Comparison of ENCODE assay signal across 9 mouse cellular contexts in genomic region chr2:18799265-18799965, GRCm38 (mm10).
DNase-seq lines count a peak whose midpoint lies in the region; ATAC-seq and TF ChIP-seq lines count a peak whose summit lies in the region.
"Had no signal": no experiment of that assay in that cellular context is flagged by ENCODE, and none has a peak within 500 bp of the region (broad histone marks: within the 10 kb centered on the region; RNA-seq: fewer than 3 reads in every experiment).

No protein-coding gene starts in this region.

- peaks cover 8% of the 10 kb centered on the region for H3K4me1 ChIP-seq in kidney, postnatal 0 days (replicated peaks; ENCODE audit: insufficient read depth, low read length)
- peaks cover 13% of the 10 kb centered on the region for H3K4me1 ChIP-seq in embryonic facial prominence, embryonic 14.5 days (ENCODE audit: control insufficient read depth, insufficient read depth, low read length)

- no peak for TF ChIP-seq CTCF in kidney, postnatal 0 days (IDR thresholded peaks at IDR 0.05; ENCODE audit: low read depth)

- H3K4me3 ChIP-seq in kidney, postnatal 0 days (replicated peaks; ENCODE audit: low read depth, low read length) = peak overlapping the region; percentile 45
- peak overlapping the region; percentile 44 for H3K4me3 ChIP-seq in embryonic facial prominence, embryonic 14.5 days (ENCODE audit: low read depth, low read length)
- no peak overlapping the region for H3K4me3 ChIP-seq in myocyte

- no peak overlapping the region for H3ac ChIP-seq in myocyte (ENCODE audit: control insufficient read depth, insufficient read length)

- TF ChIP-seq POLR2A in myocyte (IDR thresholded peaks at IDR 0.05; ENCODE audit: insufficient read length, low read depth) = no peak

- no peaks in the 10 kb centered on the region for H3K36me3 ChIP-seq in kidney, postnatal 0 days (ENCODE audit: insufficient read depth, low read length)
- H3K36me3 ChIP-seq in embryonic facial prominence, embryonic 14.5 days (ENCODE audit: control insufficient read depth, insufficient read depth, low read length) = no peaks in the 10 kb centered on the region
- H3K36me3 ChIP-seq in myocyte (ENCODE audit: control insufficient read depth, insufficient read depth) = no peaks in the 10 kb centered on the region

- no peak overlapping the region for H3K27ac ChIP-seq in kidney, postnatal 0 days
- H3K27ac ChIP-seq in embryonic facial prominence, embryonic 14.5 days (replicated peaks; ENCODE audit: low read depth, low read length) = no peak overlapping the region

- ATAC-seq in kidney, postnatal 0 days (replicated peaks; ENCODE audit: low FRiP score, low read depth) = no peak
- ATAC-seq in embryonic facial prominence, embryonic 14.5 days (ENCODE audit: low read depth) = no peak

- no peaks in the 10 kb centered on the region for H3K9me3 ChIP-seq in kidney, postnatal 0 days (replicated peaks; ENCODE audit: low read length)
- H3K9me3 ChIP-seq in embryonic facial prominence, embryonic 14.5 days (ENCODE audit: control insufficient read depth, low read length) = no peaks in the 10 kb centered on the region

- DNase-seq in kidney, postnatal 0 days (ENCODE audit: low spot score) = no peak
- no peak for DNase-seq in kidney, adult 9 months
- DNase-seq in embryonic facial prominence, embryonic 14.5 days (ENCODE audit: low spot score) = no peak
- peak; percentile 35 for DNase-seq in induced T-regulatory cell, adult 2 months (ENCODE audit: low read depth)
- DNase-seq in adrenal gland, postnatal 36 days = no peak
- no peak for DNase-seq in layer of hippocampus, postnatal 14 days (ENCODE audit: low spot score in 2 of 2)
- DNase-seq in adrenal gland, adult 2 months = no peak
- DNase-seq: kidney, adult 8-10 months had no signal

- H3K9ac ChIP-seq in kidney, postnatal 0 days (ENCODE audit: low read depth, low read length) = no peak overlapping the region
- peak overlapping the region; percentile 50; the same call in 1 of the 2 replicates for H3K9ac ChIP-seq in embryonic facial prominence, embryonic 14.5 days (ENCODE audit: low read depth, low read length)

- H3K79me2 ChIP-seq in myocyte (ENCODE audit: control insufficient read depth, insufficient read depth) = no peaks in the 10 kb centered on the region

- H3K27me3 ChIP-seq in kidney, postnatal 0 days (ENCODE audit: insufficient read depth, low read length) = peaks cover 39% of the 10 kb centered on the region
- peaks cover 60% of the 10 kb centered on the region for H3K27me3 ChIP-seq in embryonic facial prominence, embryonic 14.5 days (replicated peaks; ENCODE audit: control insufficient read depth, insufficient read depth, low read length)
- H3K27me3 ChIP-seq in myocyte (ENCODE audit: control insufficient read depth, insufficient read depth, insufficient read length) = no peaks in the 10 kb centered on the region

- peak overlapping the region; percentile 67 for H3K4me2 ChIP-seq in kidney, postnatal 0 days (ENCODE audit: low read length)
- peak overlapping the region; percentile 86 for H3K4me2 ChIP-seq in embryonic facial prominence, embryonic 14.5 days (ENCODE audit: low read depth, low read length)
- H3K4me2 ChIP-seq in myocyte (ENCODE audit: low read depth) = peak overlapping the region; percentile 47

- WGBS in kidney, postnatal 0 days = 11% methylated on average over 17 of the region's 17 CpGs
- WGBS in embryonic facial prominence, embryonic 14.5 days = 12% methylated on average over 17 of the region's 17 CpGs

TF ChIP-seq in myocyte, 11 proteins besides CTCF, POLR2A, EP300 and RAD21:
- no peak for TF ChIP-seq MYOD1 (IDR thresholded peaks at IDR 0.05; ENCODE audit: control insufficient read depth in 1 of 3, insufficient read length in 2 of 3, low read depth in 2 of 3)
- TF ChIP-seq POLR2AphosphoS2 (IDR thresholded peaks at IDR 0.05; ENCODE audit: insufficient read length, low read depth) = no peak
- TF ChIP-seq E2F4 (IDR thresholded peaks at IDR 0.05; ENCODE audit: insufficient read depth) = no peak
- TF ChIP-seq MYOG (IDR thresholded peaks at IDR 0.05; ENCODE audit: control insufficient read depth in 1 of 3, insufficient read depth in 1 of 3, insufficient read length in 2 of 3, low read depth in 2 of 3) = no peak
- no peak for TF ChIP-seq TCF3 (IDR thresholded peaks at IDR 0.05; ENCODE audit: insufficient read length, low read depth)
- no peak for TF ChIP-seq USF1 (IDR thresholded peaks at IDR 0.05; ENCODE audit: low read depth)
- no peak for TF ChIP-seq MAX (IDR thresholded peaks at IDR 0.05; ENCODE audit: low read depth)
- no peak for TF ChIP-seq REST (IDR thresholded peaks at IDR 0.05; ENCODE audit: insufficient read depth, insufficient read length)
- no peak for TF ChIP-seq CEBPB (IDR thresholded peaks at IDR 0.05; ENCODE audit: insufficient read depth, poor library complexity, severe bottlenecking)
